Mouse (Mus musculus) erythroblast, embryonic 14.5 days (primary cell): ENCODE results near the gene Celf2.

Source experiments
- GATA1 ChIP-seq: IDR thresholded peaks from 2 replicates; pipeline ENCODE4 v1.6.1; 2012; ENCODE audit warnings: low read length, inconsistent platforms, mixed read lengths
- TAL1 ChIP-seq: IDR thresholded peaks from 3 replicates; pipeline ENCODE4 v1.6.1; 2012; ENCODE audit warnings: low read length, inconsistent platforms, mixed read lengths

DNA sequence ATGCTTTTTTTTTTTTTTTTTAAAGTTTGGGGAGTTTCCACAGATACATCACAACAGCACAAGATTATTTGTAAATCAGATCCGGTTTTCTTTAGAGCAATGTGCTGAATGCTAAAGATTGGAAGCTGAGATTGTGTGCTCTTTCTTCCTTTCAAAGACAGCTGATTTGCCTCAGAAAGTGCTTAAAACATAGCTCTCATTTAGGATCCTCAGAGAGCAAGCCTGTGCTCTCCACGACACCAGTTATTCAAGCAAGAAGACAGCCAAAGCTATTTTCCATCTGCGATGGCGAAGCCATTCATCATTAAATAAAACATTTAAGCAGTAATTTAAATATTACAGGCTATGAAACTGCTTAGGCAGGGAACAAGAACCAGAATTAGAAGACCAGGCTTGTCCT lies 463.8 kb downstream of the Celf2 start:
- no peak for TF ChIP-seq TAL1
- TF ChIP-seq GATA1, result no peak
